Mouse (Mus musculus): ENCODE data around the gene Iscu.

GRCm38 (mm10) chr5:113764426-113764825 is 8.1 kb upstream of the Iscu start:
- TF ChIP-seq HCFC1 (IDR thresholded peaks at IDR 0.05; ENCODE audit: borderline replicate concordance, insufficient read depth, low read length) (no peak), CHD2 (IDR thresholded peaks at IDR 0.05; ENCODE audit: low read depth, low read length) (no peak), ZC3H11A (IDR thresholded peaks at IDR 0.05; ENCODE audit: borderline replicate concordance, low read depth, low read length) (no peak), MAFK (IDR thresholded peaks at IDR 0.05; ENCODE audit: insufficient read depth, low read depth, low read length) (no peak)

All from ES-E14 (cell line).